Mouse (Mus musculus) brain, embryonic 14.5 days (tissue): ENCODE data around the gene Fgf14.

ENCODE experiments used
- CTCF ChIP-seq: fragments of 200-500 bp; IDR thresholded peaks from 2 replicates; pipeline ENCODE4 v1.5.1; 2012; ENCODE audit warnings: inconsistent platforms, mild to moderate bottlenecking, moderate library complexity, borderline replicate concordance; ENCODE audit not compliant: insufficient read depth, insufficient read length; ENCODE audit errors: extremely low read depth
- POLR2A ChIP-seq: fragments of 200-500 bp; IDR thresholded peaks from 2 replicates; pipeline ENCODE4 v1.6.1; 2012; ENCODE audit warnings: mild to moderate bottlenecking, inconsistent platforms, borderline replicate concordance; ENCODE audit not compliant: poor library complexity, insufficient read depth, insufficient read length, severe bottlenecking; ENCODE audit errors: extremely low read depth

DNA sequence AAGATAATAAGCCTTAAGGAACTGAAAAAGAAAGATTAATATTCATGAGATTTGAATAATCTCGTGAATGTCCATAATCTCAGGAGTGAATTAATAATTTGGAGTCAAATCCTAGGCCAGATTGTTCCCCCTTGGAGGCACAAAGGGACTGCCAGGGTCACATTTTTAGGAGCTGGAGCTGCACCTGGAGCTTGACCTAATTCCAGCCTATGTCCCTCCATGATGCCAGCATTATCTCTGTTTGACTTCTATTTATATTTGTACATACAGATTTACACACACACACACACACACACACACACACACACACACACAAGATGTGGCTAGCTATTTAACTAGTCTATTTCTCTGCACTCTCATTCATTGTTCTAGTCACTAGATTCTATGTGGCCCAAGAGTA, 100.4 kb downstream of the Fgf14 start:
- TF ChIP-seq POLR2A = no peak
- TF ChIP-seq CTCF = no peak
